Mouse (Mus musculus) frontal cortex, adult 2 months (tissue): Measurements from ENCODE around the gene Cacfd1. TPM values are rescaled to one million over a fixed set of nuclear protein-coding genes. Genes with fewer than 3 reads are reported as not detected.

Experiments
- DNase-seq, 2 experiments: peaks; one replicate each; pipeline ENCODE4 v3.0.0; 2022; ENCODE audit warnings: low spot score in 1 of 2; ENCODE audit errors: extremely low spot score in 1 of 2
- polyA plus RNA-seq: library from polyadenylated mRNA; depleted of rRNA; stranded (reverse); fragments of >200 nt; gene quantifications from 2 replicates; pipeline ENCODE4 v1.2.3, GENCODE M21; 2012; rRNA removed

Cacfd1 gene
- 63.3 and 64.0 TPM in 2 replicates for polyA plus RNA-seq

- DNase-seq = peak in 1 of 2 experiments; percentile 86
Observed at GRCm38 (mm10) chr2:27009714-27010244, at the start of gene Cacfd1. Gene Cacfd1 (plus strand): TSS chr2:27009926.

- no peak for DNase-seq
Observed at GRCm38 (mm10) chr2:26960756-26961155, 49.0 kb upstream of the Cacfd1 start.

GRCm38 (mm10) chr2:26963923-26964723, 45.6 kb upstream of the Cacfd1 start, which contains the start of gene Rexo4:
Gene Rexo4 (minus strand): TSS chr2:26964386.
- DNase-seq = peak; percentile 92 to 97

GRCm38 (mm10) chr2:26964724-26965370, 44.9 kb upstream of the Cacfd1 start:
- no peak for DNase-seq

GRCm38 (mm10) chr2:26967262-26967661, 42.5 kb upstream of the Cacfd1 start:
- no peak for DNase-seq

- no peak for DNase-seq
Observed at GRCm38 (mm10) chr2:26973116-26973515, 36.6 kb upstream of the Cacfd1 start, which contains the start of gene Adamts13. Gene Adamts13 (plus strand): TSS chr2:26973416.

- DNase-seq = no peak
Observed at GRCm38 (mm10) chr2:26973960-26974359, 35.8 kb upstream of the Cacfd1 start.

GRCm38 (mm10) chr2:26980361-26980760, 29.4 kb upstream of the Cacfd1 start:
- DNase-seq = no peak

GRCm38 (mm10) chr2:26984179-26984578, 25.5 kb upstream of the Cacfd1 start:
- no peak for DNase-seq

- DNase-seq = no peak
Observed at GRCm38 (mm10) chr2:26984640-26985039, 25.1 kb upstream of the Cacfd1 start.

- no peak for DNase-seq
Observed at GRCm38 (mm10) chr2:26993936-26994335, 15.8 kb upstream of the Cacfd1 start.

- no peak for DNase-seq
Observed at GRCm38 (mm10) chr2:26997498-26997897, 12.2 kb upstream of the Cacfd1 start.

- no peak for DNase-seq
Observed at GRCm38 (mm10) chr2:26997993-26998392, 11.7 kb upstream of the Cacfd1 start.

GRCm38 (mm10) chr2:27006255-27006654, 3.5 kb upstream of the Cacfd1 start:
- DNase-seq = peak in 1 of 2 experiments; percentile 62

- peak in 1 of 2 experiments; percentile 14 for DNase-seq
Observed at GRCm38 (mm10) chr2:27007701-27008100, 2.0 kb upstream of the Cacfd1 start.

GRCm38 (mm10) chr2:27017802-27018201, 8.1 kb downstream of the Cacfd1 start:
- peak in 1 of 2 experiments; percentile 87 for DNase-seq

GRCm38 (mm10) chr2:27019530-27019929, 9.8 kb downstream of the Cacfd1 start:
- DNase-seq = no peak

- DNase-seq = no peak
Observed at GRCm38 (mm10) chr2:27021103-27021502, 11.4 kb downstream of the Cacfd1 start.

GRCm38 (mm10) chr2:27022612-27023011, 12.9 kb downstream of the Cacfd1 start:
- no peak for DNase-seq

GRCm38 (mm10) chr2:27024136-27024535, 14.4 kb downstream of the Cacfd1 start:
- no peak for DNase-seq

- no peak for DNase-seq
Observed at GRCm38 (mm10) chr2:27025545-27025944, 15.8 kb downstream of the Cacfd1 start.
